In the genomic region with DNA sequence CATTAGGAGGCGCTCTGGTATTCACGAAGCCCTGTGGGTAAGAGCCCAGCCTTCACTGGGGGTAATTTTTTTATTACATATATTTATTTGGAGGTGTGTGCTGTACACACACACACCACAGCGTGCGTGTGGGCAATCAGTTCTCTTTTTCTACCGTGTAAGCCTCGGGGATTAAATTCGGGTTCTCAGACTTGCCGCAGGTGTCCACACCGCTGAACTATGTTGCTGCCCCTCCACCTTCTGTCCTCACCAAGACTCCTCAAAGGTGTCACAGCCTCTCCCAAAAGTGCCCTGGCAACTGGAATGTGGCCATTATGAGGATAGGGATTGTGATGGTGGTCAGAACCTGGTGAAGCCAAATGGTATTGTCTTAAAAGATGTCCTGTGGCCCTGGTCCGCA, we compare ENCODE assay signal across 29 mouse cellular contexts. TPM values are rescaled to one million over a fixed set of nuclear protein-coding genes. Genes with fewer than 3 reads are reported as not detected.
DNase-seq lines count a peak whose midpoint lies in the region; TF ChIP-seq lines count a peak whose summit lies in the region.
"Had no signal": no experiment of that assay in that cellular context is flagged by ENCODE, and none has a peak within 500 bp of the region (broad histone marks: within the 10 kb centered on the region; RNA-seq: fewer than 3 reads in every experiment).

A gene (plus strand): TSS at position 301 of the 400 bp plus-strand sequence.

- H3K27me3 ChIP-seq in testis, adult 2 months (ENCODE audit: control insufficient read depth, insufficient read depth, low read length), result no peaks in the 10 kb centered on the region
- H3K27me3 ChIP-seq: embryonic facial prominence, embryonic 13.5 days; embryonic facial prominence, embryonic 15.5 days; Patski had no signal

- TF ChIP-seq CTCF in layer of hippocampus, adult 2 months (conservative IDR thresholded peaks at IDR 0.05), result 0 out of 2 replicates have a peak, but pooled peaks have one; percentile 36
- TF ChIP-seq CTCF in testis, adult 2 months (IDR thresholded peaks at IDR 0.05; ENCODE audit: control insufficient read depth, insufficient read depth, insufficient replicate concordance, low read depth, low read length), result no peak

- no peak within 1 kb of the TSS for H3K27ac ChIP-seq in layer of hippocampus, adult 2 months
- H3K27ac ChIP-seq in testis, adult 2 months (ENCODE audit: control insufficient read depth, insufficient read depth, low read depth, low read length), result peak within 1 kb of the TSS; percentile 66
- H3K27ac ChIP-seq: embryonic facial prominence, embryonic 13.5 days; embryonic facial prominence, embryonic 15.5 days; forebrain, embryonic 10.5 days; forebrain, embryonic 12.5 days had no signal

- peak; percentile 73; the same call in 1 of the 2 replicates for TF ChIP-seq POLR2A in testis, adult 2 months (IDR thresholded peaks at IDR 0.05; ENCODE audit: control insufficient read depth, low read depth, low read length)

- H3K4me3 ChIP-seq in layer of hippocampus, adult 2 months, result no peak within 1 kb of the TSS
- peak within 1 kb of the TSS; percentile 85 for H3K4me3 ChIP-seq in testis, adult 2 months (ENCODE audit: control insufficient read depth, low read depth, low read length)
- H3K4me3 ChIP-seq: embryonic facial prominence, embryonic 13.5 days; embryonic facial prominence, embryonic 15.5 days; erythroblast, embryonic 14.5 days; forebrain, embryonic 10.5 days; forebrain, embryonic 12.5 days had no signal

- no peaks in the 10 kb centered on the region for H3K36me3 ChIP-seq in testis, adult 2 months (ENCODE audit: control insufficient read depth, insufficient read depth, low read length)
- H3K36me3 ChIP-seq: embryonic facial prominence, embryonic 13.5 days; embryonic facial prominence, embryonic 15.5 days; forebrain, embryonic 10.5 days; forebrain, embryonic 12.5 days; G1E had no signal

- H3K4me1 ChIP-seq in testis, adult 2 months (ENCODE audit: control insufficient read depth, insufficient read depth, low read length), result peaks cover 5% of the 10 kb centered on the region
- H3K4me1 ChIP-seq: embryonic facial prominence, embryonic 13.5 days; embryonic facial prominence, embryonic 15.5 days; forebrain, embryonic 10.5 days; forebrain, embryonic 12.5 days had no signal

- no peak for DNase-seq in layer of hippocampus, adult 2 months (ENCODE audit: low spot score in 2 of 2)
- no peak for DNase-seq in layer of hippocampus, adult 8-10 months (ENCODE audit: low spot score in 2 of 2)
- DNase-seq in testis, postnatal 14 days (ENCODE audit: low spot score), result no peak
- DNase-seq in cerebellum, adult 18-20 months, result no peak
- DNase-seq: adrenal gland, adult 8-10 months; adrenal gland, postnatal 14 days; adrenal gland, postnatal 36 days; B cell, adult 2 months; cerebellum, adult 11-12 months; cerebellum, adult 8-10 months; cerebellum, adult 9-11 months; cerebellum, postnatal 14 days; cerebellum, postnatal 36 days; embryo, embryonic 11 days had no signal

RNA-seq across cellular contexts. Expression of the gene that starts here (rescaled TPM):
- total RNA-seq in layer of hippocampus, adult 2 months (2021), result not detected
- total RNA-seq in layer of hippocampus, adult 8-10 months (2022), result not detected
- 1,060 and 1,176 TPM in 2 replicates for polyA plus RNA-seq in testis, adult 2 months (2012; rRNA removed)
- total RNA-seq: adrenal gland, adult 18-20 months; adrenal gland, adult 8-10 months; adrenal gland, postnatal 14 days; adrenal gland, postnatal 36 days; common myeloid progenitor, adult 5-6 weeks; G1E had no signal
- polyA plus RNA-seq: activated CD4-positive, CD25-positive, alpha-beta regulatory T cell, adult 4 months; CD4-positive, CD25-positive, alpha-beta regulatory T cell, adult 4 months; embryonic facial prominence, embryonic 11.5 days; embryonic facial prominence, embryonic 13.5 days; embryonic facial prominence, embryonic 15.5 days; erythroblast, embryonic 14.5 days; forebrain, embryonic 10.5 days; forebrain, embryonic 12.5 days; forebrain, embryonic 14.5 days; forebrain, embryonic 16.5 days; G1E; Patski had no signal
